Comparison of ENCODE assay signal across 8 mouse cellular contexts in the genomic region with DNA sequence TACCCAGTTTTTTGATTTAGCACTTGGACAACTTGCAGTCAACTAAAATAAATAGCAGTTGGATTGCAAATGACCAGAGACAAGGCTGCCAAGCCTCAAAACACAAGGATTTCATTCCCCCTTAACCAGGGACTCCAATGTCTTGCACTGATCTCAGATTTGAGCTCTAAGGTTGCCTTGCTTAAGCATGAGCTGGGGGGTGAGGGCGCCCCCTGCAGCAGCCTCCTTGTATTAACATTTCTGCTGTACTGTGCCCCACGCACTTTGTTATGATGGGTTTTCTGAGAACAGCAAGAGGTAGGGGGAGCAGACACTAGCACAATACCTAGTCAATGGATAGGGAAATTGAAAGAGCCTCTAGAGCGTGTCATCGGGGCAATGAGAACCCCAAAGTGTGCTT.
DNase-seq lines count a peak whose midpoint lies in the region; ATAC-seq and TF ChIP-seq lines count a peak whose summit lies in the region.

No protein-coding gene starts in this region.

- DNase-seq in hindbrain, embryonic 11.5 days (ENCODE audit: low spot score): peak; percentile 47
- DNase-seq in testis, postnatal 14 days (ENCODE audit: low spot score): no peak
- peak; percentile 41 for DNase-seq in embryonic facial prominence, embryonic 10.5 days (ENCODE audit: low spot score)
- DNase-seq in spleen, postnatal 4 days (ENCODE audit: low spot score in 2 of 2): peak; percentile 37 to 69
- no peak for DNase-seq in heart, postnatal 25 days (ENCODE audit: low spot score)
- no peak for DNase-seq in urinary bladder, postnatal 10 days (ENCODE audit: low spot score)

- intact Hi-C loops in heart, postnatal 25 days (cut with DNase I): no loop called here

- H3K9me3 ChIP-seq in hindbrain, embryonic 11.5 days (ENCODE audit: control insufficient read depth, low read length): no peaks in the 10 kb centered on the region
- H3K9me3 ChIP-seq in hindbrain, embryonic 16.5 days (ENCODE audit: control insufficient read depth, low read length): no peaks in the 10 kb centered on the region
- H3K9me3 ChIP-seq in embryonic facial prominence, embryonic 10.5 days: no peaks in the 10 kb centered on the region

- H3K4me1 ChIP-seq in hindbrain, embryonic 11.5 days (replicated peaks; ENCODE audit: control insufficient read depth, insufficient read depth, low read length): no peaks in the 10 kb centered on the region
- H3K4me1 ChIP-seq in hindbrain, embryonic 16.5 days (ENCODE audit: control insufficient read depth, insufficient read depth, low read depth, low read length): no peaks in the 10 kb centered on the region
- H3K4me1 ChIP-seq in testis, adult 2 months (ENCODE audit: control insufficient read depth, insufficient read depth, low read length): no peaks in the 10 kb centered on the region
- H3K4me1 ChIP-seq in embryonic facial prominence, embryonic 10.5 days: 0 out of 2 replicates have a peak, but pooled peaks cover 13% of the 10 kb centered on the region

- 51% methylated on average over 4 of the region's 4 CpGs for WGBS in hindbrain, embryonic 11.5 days
- WGBS in hindbrain, embryonic 16.5 days: 53% methylated on average over 4 of the region's 4 CpGs
- WGBS in embryonic facial prominence, embryonic 10.5 days: 54% methylated on average over 4 of the region's 4 CpGs

- H3K36me3 ChIP-seq in hindbrain, embryonic 11.5 days (ENCODE audit: control insufficient read depth, insufficient read depth, low read length): no peaks in the 10 kb centered on the region
- H3K36me3 ChIP-seq in hindbrain, embryonic 16.5 days (ENCODE audit: control insufficient read depth, insufficient read depth, low read length): no peaks in the 10 kb centered on the region
- H3K36me3 ChIP-seq in testis, adult 2 months (ENCODE audit: control insufficient read depth, insufficient read depth, low read length): no peaks in the 10 kb centered on the region
- no peaks in the 10 kb centered on the region for H3K36me3 ChIP-seq in embryonic facial prominence, embryonic 10.5 days (replicated peaks)

- no peak overlapping the region for H3K9ac ChIP-seq in hindbrain, embryonic 11.5 days (ENCODE audit: low read depth, low read length)
- H3K9ac ChIP-seq in hindbrain, embryonic 16.5 days (ENCODE audit: low read depth, low read length): no peak overlapping the region

- peak; percentile 44; the same call in 1 of the 2 replicates for TF ChIP-seq CTCF in testis, adult 2 months (IDR thresholded peaks at IDR 0.05; ENCODE audit: control insufficient read depth, insufficient read depth, insufficient replicate concordance, low read depth, low read length)

- ATAC-seq in hindbrain, embryonic 11.5 days (ENCODE audit: low FRiP score): no peak
- ATAC-seq in hindbrain, embryonic 16.5 days: no peak

- H3K27ac ChIP-seq in hindbrain, embryonic 11.5 days (ENCODE audit: low read depth, low read length): no peak overlapping the region
- H3K27ac ChIP-seq in hindbrain, embryonic 16.5 days (ENCODE audit: low read depth, low read length): no peak overlapping the region
- no peak overlapping the region for H3K27ac ChIP-seq in testis, adult 2 months (ENCODE audit: control insufficient read depth, insufficient read depth, low read depth, low read length)
- H3K27ac ChIP-seq in embryonic facial prominence, embryonic 10.5 days (replicated peaks): no peak overlapping the region

- H3K27me3 ChIP-seq in hindbrain, embryonic 11.5 days (ENCODE audit: control insufficient read depth, insufficient read depth, low read length): no peaks in the 10 kb centered on the region
- H3K27me3 ChIP-seq in hindbrain, embryonic 16.5 days (replicated peaks; ENCODE audit: control insufficient read depth, insufficient read depth, low read length): no peaks in the 10 kb centered on the region
- no peaks in the 10 kb centered on the region for H3K27me3 ChIP-seq in testis, adult 2 months (ENCODE audit: control insufficient read depth, insufficient read depth, low read length)
- peaks cover 14% of the 10 kb centered on the region; the same call in 1 of the 2 replicates for H3K27me3 ChIP-seq in embryonic facial prominence, embryonic 10.5 days (replicated peaks; ENCODE audit: low read depth, poor library complexity, severe bottlenecking)

- TF ChIP-seq POLR2A in testis, adult 2 months (IDR thresholded peaks at IDR 0.05; ENCODE audit: control insufficient read depth, low read depth, low read length): no peak

- H3K4me2 ChIP-seq in hindbrain, embryonic 11.5 days (replicated peaks; ENCODE audit: low read depth, low read length): no peak overlapping the region
- no peak overlapping the region for H3K4me2 ChIP-seq in hindbrain, embryonic 16.5 days (ENCODE audit: low read length)

- H3K4me3 ChIP-seq in hindbrain, embryonic 11.5 days (ENCODE audit: low read depth, low read length): no peak overlapping the region
- no peak overlapping the region for H3K4me3 ChIP-seq in hindbrain, embryonic 16.5 days (ENCODE audit: low read length)
- no peak overlapping the region for H3K4me3 ChIP-seq in testis, adult 2 months (ENCODE audit: control insufficient read depth, low read depth, low read length)
- no peak overlapping the region for H3K4me3 ChIP-seq in embryonic facial prominence, embryonic 10.5 days

Comparison
In these comparisons a context has a peak if more than half of its experiments do, and no peak if none do; other contexts are left out.
1. DNase-seq: peak in hindbrain, embryonic 11.5 days (single experiment), embryonic facial prominence, embryonic 10.5 days (single experiment) and spleen, postnatal 4 days (2 of 2); none in testis, postnatal 14 days (single experiment), heart, postnatal 25 days (single experiment) and urinary bladder, postnatal 10 days (single experiment).